Mouse (Mus musculus) embryonic fibroblast, embryonic 13.5 days (primary cell): Measurements from ENCODE around the gene Il12b.

Source experiments
- CTCF ChIP-seq: IDR thresholded peaks from 2 replicates; pipeline ENCODE4 v1.5.1; 2011; ENCODE audit warnings: mild to moderate bottlenecking, control low read depth, low read length, moderate library complexity, borderline replicate concordance; ENCODE audit not compliant: insufficient read depth
- POLR2A ChIP-seq: IDR thresholded peaks from 2 replicates; pipeline ENCODE4 v1.6.1; 2011; ENCODE audit warnings: low read depth, mild to moderate bottlenecking, control low read depth, low read length, moderate library complexity

DNA sequence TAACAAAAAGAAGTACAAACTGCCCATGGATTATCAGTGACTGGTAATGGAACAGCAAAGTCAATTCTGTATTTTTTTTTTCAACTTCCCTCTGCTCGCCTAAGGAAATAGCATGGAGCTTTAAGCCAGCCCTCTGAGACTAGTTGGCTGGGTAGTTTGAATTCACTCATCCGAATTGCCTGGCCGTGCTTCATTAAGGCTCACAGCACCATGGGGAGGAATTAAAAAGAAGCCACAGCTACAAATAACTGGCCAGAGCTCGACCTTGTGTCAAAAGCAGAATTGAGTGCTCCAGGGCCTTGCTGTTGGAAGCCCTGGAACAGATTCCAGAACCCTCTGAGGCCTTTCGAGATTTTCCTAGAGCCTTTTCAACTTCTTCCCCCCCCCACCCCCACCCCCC lies 8.8 kb downstream of the Il12b start:
- no peak for TF ChIP-seq POLR2A
- TF ChIP-seq CTCF: no peak
